Mouse (Mus musculus) bone marrow, adult 2 months (tissue): ENCODE results near the gene Cog6.

Experiments
- CTCF ChIP-seq: fragments of 200-500 bp; IDR thresholded peaks from 2 replicates; pipeline ENCODE4 v1.5.1; 2011; ENCODE audit warnings: low read length, control low read depth; ENCODE audit not compliant: control insufficient read depth, insufficient read depth
- POLR2A ChIP-seq: fragments of 200-500 bp; IDR thresholded peaks from 2 replicates; pipeline ENCODE4 v1.6.1; 2011; ENCODE audit warnings: low read depth, mild to moderate bottlenecking, control low read depth, low read length, borderline replicate concordance; ENCODE audit not compliant: control insufficient read depth

GRCm38 (mm10) chr3:52972916-52973315 is 44.1 kb downstream of the Cog6 start:
- TF ChIP-seq POLR2A: no peak
- TF ChIP-seq CTCF: no peak
